Mouse (Mus musculus) erythroblast, embryonic 14.5 days (primary cell): ENCODE measurements around the gene Rdh12.

Experiments
- GATA1 ChIP-seq: IDR thresholded peaks from 2 replicates; pipeline ENCODE4 v1.6.1; 2012; ENCODE audit warnings: low read length, inconsistent platforms, mixed read lengths
- TAL1 ChIP-seq: IDR thresholded peaks from 3 replicates; pipeline ENCODE4 v1.6.1; 2012; ENCODE audit warnings: low read length, inconsistent platforms, mixed read lengths

DNA sequence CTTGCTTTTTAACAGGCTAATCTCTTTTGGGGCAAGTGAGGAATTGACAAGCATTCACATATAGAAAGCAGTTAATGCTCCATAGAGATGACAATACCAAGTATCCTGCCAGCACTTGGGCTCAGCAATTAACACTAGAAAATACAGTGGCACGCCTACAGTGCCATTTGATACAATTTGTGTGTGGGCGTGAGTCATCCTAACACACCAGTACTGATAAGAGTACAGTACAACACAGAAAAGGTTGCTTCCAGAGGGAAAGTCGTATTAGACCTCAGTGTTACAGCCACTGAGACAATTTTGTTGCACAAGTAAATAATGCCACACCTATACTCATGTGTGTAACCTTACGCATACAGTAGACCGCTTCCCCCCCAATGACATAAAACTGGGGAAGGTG lies 11.6 kb upstream of the Rdh12 start:
- TF ChIP-seq GATA1 (no peak), TAL1 (no peak)
